Mouse (Mus musculus) embryonic fibroblast, embryonic 13.5 days (primary cell): ENCODE data around the gene Artn.

Source experiments
- CTCF ChIP-seq: IDR thresholded peaks from 2 replicates; pipeline ENCODE4 v1.5.1; 2011; ENCODE audit warnings: mild to moderate bottlenecking, control low read depth, low read length, moderate library complexity, borderline replicate concordance; ENCODE audit not compliant: insufficient read depth
- POLR2A ChIP-seq: IDR thresholded peaks from 2 replicates; pipeline ENCODE4 v1.6.1; 2011; ENCODE audit warnings: low read depth, mild to moderate bottlenecking, control low read depth, low read length, moderate library complexity

DNA sequence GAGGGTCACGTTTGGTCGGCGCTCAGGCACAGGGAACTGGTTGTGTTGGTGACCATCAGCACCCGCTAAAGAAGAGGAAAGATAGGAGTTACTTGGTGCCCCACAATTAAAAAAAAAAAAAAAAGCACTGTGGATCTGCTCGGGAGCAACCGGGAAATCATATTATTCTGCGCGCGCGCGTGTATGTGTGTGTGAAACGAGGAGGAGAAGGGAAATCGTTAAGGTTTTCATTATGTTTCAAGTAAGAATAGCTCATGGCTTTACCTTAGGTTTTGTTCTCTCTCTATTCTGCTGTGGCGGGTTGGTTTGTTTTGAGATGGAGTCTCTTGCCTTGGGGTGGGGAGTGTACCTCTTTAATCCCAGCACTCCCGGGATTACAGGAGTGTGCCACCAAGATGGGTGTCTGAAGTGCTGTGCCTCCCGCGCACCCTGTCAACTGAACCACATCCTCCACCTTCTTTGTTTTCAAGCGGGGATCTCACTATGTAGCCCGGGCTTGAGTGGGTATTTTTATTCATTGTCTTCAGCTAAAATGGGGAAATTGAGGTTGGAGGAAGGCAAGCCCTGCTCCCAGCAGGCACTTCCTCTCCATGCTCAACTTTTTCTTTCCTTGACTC lies 14.0 kb downstream of the Artn start:
- TF ChIP-seq CTCF, result no peak
- no peak for TF ChIP-seq POLR2A
